Mouse (Mus musculus) embryonic facial prominence, embryonic 11.5 days (tissue): ENCODE results near the gene Cnmd. TPM values are rescaled to one million over a fixed set of nuclear protein-coding genes. Genes with fewer than 3 reads are reported as not detected.

Experiments
- ATAC-seq: fragments of 200-750 bp; cut with Nextera tagmentation; replicated peaks from 2 replicates; pipeline ENCODE4 v1.8.0; 2017; ENCODE audit warnings: low read depth; ENCODE audit not compliant: insufficient number of reproducible peaks, low FRiP score, low TSS enrichment
- DNase-seq: peaks from one replicate; pipeline ENCODE4 v3.0.0-alpha.2; 2015; ENCODE audit warnings: low spot score
- H3K27ac ChIP-seq: fragments of 300-500 bp; sonication (generic); replicated peaks from 2 replicates; pipeline ENCODE4 v1.5.1; 2014; ENCODE audit warnings: mild to moderate bottlenecking, low read depth, low read length, control low read depth
- H3K27me3 ChIP-seq: fragments of 300-500 bp; sonication (generic); 2 replicates; pipeline ENCODE4 v1.6.1; 2014; ENCODE audit warnings: mild to moderate bottlenecking, low read length, moderate library complexity, mixed read lengths; ENCODE audit not compliant: control insufficient read depth, insufficient read depth
- H3K36me3 ChIP-seq: fragments of 300-500 bp; sonication (generic); replicated peaks from 2 replicates; pipeline ENCODE4 v1.6.1; 2014; ENCODE audit warnings: low read depth, mild to moderate bottlenecking, low read length, moderate library complexity, mixed read lengths; ENCODE audit not compliant: control insufficient read depth, insufficient read depth
- H3K4me1 ChIP-seq: fragments of 300-500 bp; sonication (generic); 2 replicates; pipeline ENCODE4 v1.6.1; 2014; ENCODE audit warnings: low read length, mixed read lengths; ENCODE audit not compliant: control insufficient read depth, insufficient read depth
- H3K4me2 ChIP-seq: fragments of 300-500 bp; sonication (generic); 2 replicates; pipeline ENCODE4 v1.6.1; 2014; ENCODE audit warnings: low read depth, mild to moderate bottlenecking, control low read depth, low read length, moderate library complexity
- H3K4me3 ChIP-seq: fragments of 300-500 bp; sonication (generic); 2 replicates; pipeline ENCODE4 v1.5.1; 2014; ENCODE audit warnings: low read depth, low read length, control low read depth
- H3K9ac ChIP-seq: fragments of 300-500 bp; sonication (generic); replicated peaks from 2 replicates; pipeline ENCODE4 v1.6.1; 2014; ENCODE audit warnings: mild to moderate bottlenecking, control low read depth, low read length
- H3K9me3 ChIP-seq: fragments of 300-500 bp; sonication (generic); replicated peaks from 2 replicates; pipeline ENCODE4 v1.6.1; 2016; ENCODE audit warnings: mild to moderate bottlenecking, low read length, inconsistent platforms, mixed read lengths; ENCODE audit not compliant: control insufficient read depth
- WGBS: fragments of 180-500 bp; shearing (Covaris S2); extraction: QIAGEN DNeasy Blood & Tissue Kit; methylation state at CpG from one replicate; pipeline ENCODE4 v1.1.7; 2014; 5-methylcytosine and 5-hydroxymethylcytosine counted together
- polyA plus RNA-seq: library from polyadenylated mRNA; unstranded; fragments of >200 nt; fragmentation: Nextera tagmentation; extraction: Ambion mirVana; gene quantifications from 2 replicates; pipeline ENCODE4 v1.2.1, GENCODE M21; 2014

Cnmd gene
- polyA plus RNA-seq, 1 experiment from 2014 or later, result 9.4 TPM

- H3K9me3 ChIP-seq, result no peaks in the 10 kb centered on the region
- H3K36me3 ChIP-seq, result no peaks in the 10 kb centered on the region
- DNase-seq (peak; percentile 60), ATAC-seq (no peak)
- no peak overlapping the region for H3K27ac ChIP-seq
- 28% methylated on average over 14 of the region's 14 CpGs for WGBS
- H3K4me2 ChIP-seq, result peak overlapping the region; percentile 10; the same call in 1 of the 2 replicates
- no peaks in the 10 kb centered on the region for H3K4me1 ChIP-seq
- H3K27me3 ChIP-seq, result no peaks in the 10 kb centered on the region
- H3K4me3 ChIP-seq, result no peak overlapping the region
- no peak overlapping the region for H3K9ac ChIP-seq
Observed at GRCm38 (mm10) chr14:79677891-79678687, 16.1 kb upstream of the Cnmd start.

GRCm38 (mm10) chr14:79677108-79677753 is 15.3 kb upstream of the Cnmd start:
- ATAC-seq (peak; percentile 51; the same call in 1 of the 2 replicates), DNase-seq (peak; percentile 66)
- H3K4me2 ChIP-seq, result no peak overlapping the region
- H3K36me3 ChIP-seq, result no peaks in the 10 kb centered on the region
- H3K4me1 ChIP-seq, result no peaks in the 10 kb centered on the region
- H3K27me3 ChIP-seq, result no peaks in the 10 kb centered on the region
- no peak overlapping the region for H3K4me3 ChIP-seq
- H3K9ac ChIP-seq, result no peak overlapping the region
- no peaks in the 10 kb centered on the region for H3K9me3 ChIP-seq
- H3K27ac ChIP-seq, result no peak overlapping the region
- WGBS, result 40% methylated on average over 15 of the region's 15 CpGs

- DNase-seq (no peak), ATAC-seq (no peak)
- Histone ChIP-seq H3K9ac (no peak overlapping the region), H3K36me3 (no peaks in the 10 kb centered on the region), H3K4me2 (no peak overlapping the region), H3K4me3 (no peak overlapping the region), H3K27ac (no peak overlapping the region), H3K27me3 (no peaks in the 10 kb centered on the region), H3K9me3 (no peaks in the 10 kb centered on the region), H3K4me1 (no peaks in the 10 kb centered on the region)
- 77% methylated on average over 17 of the region's 17 CpGs for WGBS
Observed at GRCm38 (mm10) chr14:79673083-79674013, 11.4 kb upstream of the Cnmd start.

- Histone ChIP-seq H3K4me1 (no peaks in the 10 kb centered on the region), H3K4me3 (no peak overlapping the region), H3K36me3 (no peaks in the 10 kb centered on the region), H3K9ac (no peak overlapping the region), H3K9me3 (no peaks in the 10 kb centered on the region), H3K4me2 (no peak overlapping the region), H3K27ac (no peak overlapping the region), H3K27me3 (no peaks in the 10 kb centered on the region)
- 83% methylated on average over 5 of the region's 5 CpGs for WGBS
- DNase-seq (no peak), ATAC-seq (no peak)
Observed at GRCm38 (mm10) chr14:79672567-79672966, 10.6 kb upstream of the Cnmd start.

GRCm38 (mm10) chr14:79671008-79671407 is 9.0 kb upstream of the Cnmd start:
- Histone ChIP-seq H3K27me3 (no peaks in the 10 kb centered on the region), H3K4me1 (no peaks in the 10 kb centered on the region), H3K4me2 (no peak overlapping the region), H3K4me3 (no peak overlapping the region), H3K36me3 (no peaks in the 10 kb centered on the region), H3K9ac (no peak overlapping the region), H3K27ac (no peak overlapping the region), H3K9me3 (no peaks in the 10 kb centered on the region)
- ATAC-seq, result no peak
- DNase-seq, result no peak
- 84% methylated on average over 3 of the region's 3 CpGs for WGBS

- Histone ChIP-seq H3K27ac (no peak overlapping the region), H3K9me3 (no peaks in the 10 kb centered on the region), H3K36me3 (no peaks in the 10 kb centered on the region), H3K4me1 (no peaks in the 10 kb centered on the region), H3K4me3 (peak overlapping the region; percentile 18; the same call in 1 of the 2 replicates), H3K27me3 (no peaks in the 10 kb centered on the region), H3K9ac (no peak overlapping the region), H3K4me2 (peak overlapping the region; percentile 58)
- DNase-seq, result peak; percentile 71
- 16% methylated on average over 33 of the region's 33 CpGs for WGBS
- ATAC-seq, result peak; percentile 75
Observed at GRCm38 (mm10) chr14:79661005-79661917, 709 bp downstream of the Cnmd start.

GRCm38 (mm10) chr14:79660467-79660866 is 1.5 kb downstream of the Cnmd start:
- Histone ChIP-seq H3K36me3 (no peaks in the 10 kb centered on the region), H3K27me3 (no peaks in the 10 kb centered on the region), H3K4me3 (no peak overlapping the region), H3K27ac (no peak overlapping the region), H3K4me2 (no peak overlapping the region), H3K4me1 (no peaks in the 10 kb centered on the region), H3K9ac (no peak overlapping the region), H3K9me3 (no peaks in the 10 kb centered on the region)
- ATAC-seq, result no peak
- 47% methylated on average over 5 of the region's 5 CpGs for WGBS
- DNase-seq, result no peak
